Comparison of ENCODE assay signal across 18 mouse cellular contexts in genomic region chr2:160029432-160029831, GRCm38 (mm10).
"Had no signal": no experiment of that assay in that cellular context is flagged by ENCODE, and none has a peak within 500 bp of the region (broad histone marks: within the 10 kb centered on the region; RNA-seq: fewer than 3 reads in every experiment).

No protein-coding gene starts in this region.

- H3K4me2 ChIP-seq: limb, embryonic 13.5 days; liver, embryonic 13.5 days; midbrain, embryonic 13.5 days had no signal

- H3K4me1 ChIP-seq: limb, embryonic 13.5 days; liver, embryonic 13.5 days; megakaryocyte, embryonic 14.5 days; midbrain, embryonic 10.5 days; midbrain, embryonic 13.5 days had no signal

- H3K27ac ChIP-seq: limb, embryonic 13.5 days; liver, embryonic 13.5 days; midbrain, embryonic 10.5 days; midbrain, embryonic 13.5 days had no signal

- ATAC-seq: intestine, embryonic 16.5 days; midbrain, embryonic 13.5 days; midbrain, embryonic 16.5 days had no signal

- H3K9ac ChIP-seq: limb, embryonic 13.5 days; liver, embryonic 13.5 days; midbrain, embryonic 13.5 days had no signal

- H3K36me3 ChIP-seq: limb, embryonic 13.5 days; liver, embryonic 13.5 days; midbrain, embryonic 10.5 days; midbrain, embryonic 13.5 days had no signal

- DNase-seq: kidney, adult 18-20 months; kidney, adult 9 months; kidney, postnatal 14 days; kidney, postnatal 4 days; left cerebral cortex, postnatal 4 days; liver, embryonic 13.5 days; lung, adult 2 months; lung, postnatal 10 days; lung, postnatal 36 days; right cerebral cortex, postnatal 14 days; spleen, adult 18-20 months; thymus, postnatal 25 days had no signal

- H3K4me3 ChIP-seq: limb, embryonic 13.5 days; liver, embryonic 13.5 days; megakaryocyte, embryonic 14.5 days; midbrain, embryonic 10.5 days; midbrain, embryonic 13.5 days had no signal

- H3K9me3 ChIP-seq: limb, embryonic 13.5 days; liver, embryonic 13.5 days; midbrain, embryonic 10.5 days; midbrain, embryonic 13.5 days had no signal

- H3K27me3 ChIP-seq: limb, embryonic 13.5 days; liver, embryonic 13.5 days; megakaryocyte, embryonic 14.5 days; midbrain, embryonic 13.5 days had no signal
